Mouse (Mus musculus): ENCODE data around the gene Nlrc5.

GRCm38 (mm10) chr8:94492021-94492681, 58.0 kb downstream of the Nlrc5 start:
- TF ChIP-seq CTCF (IDR thresholded peaks at IDR 0.05) (peak; percentile 69), POLR2A (IDR thresholded peaks at IDR 0.05; ENCODE audit: insufficient read depth, low read depth, low read length) (no peak), EP300 (IDR thresholded peaks at IDR 0.05; ENCODE audit: insufficient read depth, low read depth, low read length) (0 out of 2 replicates have a peak, but pooled peaks have one; percentile 3)

Data from heart, adult 2 months (tissue).